Mouse (Mus musculus) brain, embryonic 14.5 days (tissue): ENCODE results near the gene Mybbp1a.

Experiments
- CTCF ChIP-seq: fragments of 200-500 bp; IDR thresholded peaks from 2 replicates; pipeline ENCODE4 v1.5.1; 2012; ENCODE audit warnings: inconsistent platforms, mild to moderate bottlenecking, moderate library complexity, borderline replicate concordance; ENCODE audit not compliant: insufficient read depth, insufficient read length; ENCODE audit errors: extremely low read depth
- POLR2A ChIP-seq: fragments of 200-500 bp; IDR thresholded peaks from 2 replicates; pipeline ENCODE4 v1.6.1; 2012; ENCODE audit warnings: mild to moderate bottlenecking, inconsistent platforms, borderline replicate concordance; ENCODE audit not compliant: poor library complexity, insufficient read depth, insufficient read length, severe bottlenecking; ENCODE audit errors: extremely low read depth

DNA sequence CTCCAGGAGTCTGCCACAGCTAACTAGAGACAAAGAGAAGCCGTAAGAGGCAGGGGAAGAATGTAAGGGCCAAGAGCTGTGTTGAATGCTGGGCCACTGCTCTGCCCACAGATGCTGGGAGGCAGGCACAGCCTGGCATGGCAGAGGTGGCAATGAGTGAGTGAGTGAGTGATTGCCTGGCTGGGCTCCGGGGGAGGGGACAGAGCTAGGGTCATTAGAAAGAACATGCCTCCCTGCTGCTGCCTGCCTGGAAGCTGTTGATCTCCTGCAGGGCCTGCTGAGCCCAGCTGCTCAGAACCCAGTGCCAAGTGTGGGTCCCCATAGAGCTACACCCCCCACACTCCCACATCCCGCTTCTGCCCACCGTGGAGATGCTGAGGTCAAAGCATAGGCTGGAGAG lies 56.2 kb downstream of the Mybbp1a start:
- TF ChIP-seq CTCF (no peak), POLR2A (no peak)
